Mouse (Mus musculus): Measurements from ENCODE around the gene Fam167b.

The Fam167b gene

DNA sequence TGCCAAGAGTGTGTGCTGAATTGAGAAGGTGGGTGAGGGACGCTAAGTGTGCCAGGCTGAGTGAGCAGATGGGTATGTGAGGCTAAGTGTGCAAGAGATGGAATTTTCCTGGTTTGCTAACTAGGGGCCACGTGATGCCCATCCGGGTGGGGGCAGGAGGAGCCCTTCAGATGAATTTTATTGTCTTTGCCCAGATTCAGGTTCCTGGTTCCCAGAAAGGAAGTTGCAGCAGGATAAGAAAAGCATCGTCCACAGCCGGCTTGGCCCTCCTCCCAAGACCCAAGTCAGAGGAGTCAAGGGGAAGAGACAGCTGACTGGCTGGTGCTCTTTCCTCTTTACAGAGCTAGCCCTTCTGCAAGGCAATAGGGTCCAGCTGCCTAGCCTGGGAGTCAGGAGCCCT lies at the start of gene Fam167b:
Gene Fam167b (minus strand): TSS at position 84 of the 400 bp plus-strand sequence.
- DNase-seq (ENCODE audit: extremely low read depth, low read depth): no peak

DNA sequence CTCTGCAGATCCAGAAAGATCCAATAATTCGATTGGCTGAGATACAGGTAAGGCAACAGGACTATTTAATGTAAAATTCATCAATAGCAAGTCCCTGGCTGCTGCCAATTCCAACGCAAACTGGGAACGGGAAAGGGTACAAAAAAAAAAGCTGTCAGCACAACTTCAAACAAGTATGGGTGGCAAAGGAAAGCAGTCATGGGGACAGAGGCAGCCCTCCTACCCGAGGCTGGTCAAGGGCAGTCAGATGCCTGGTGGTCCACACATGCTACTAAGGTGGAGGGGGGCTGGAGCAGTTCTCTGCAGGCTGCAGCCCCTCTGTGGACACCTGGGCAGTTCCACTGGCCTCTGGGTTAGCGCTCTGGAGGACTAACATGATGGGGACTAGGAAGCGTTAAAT lies 47.7 kb upstream of the Fam167b start:
- no peak for DNase-seq (ENCODE audit: extremely low read depth, low read depth)

DNA sequence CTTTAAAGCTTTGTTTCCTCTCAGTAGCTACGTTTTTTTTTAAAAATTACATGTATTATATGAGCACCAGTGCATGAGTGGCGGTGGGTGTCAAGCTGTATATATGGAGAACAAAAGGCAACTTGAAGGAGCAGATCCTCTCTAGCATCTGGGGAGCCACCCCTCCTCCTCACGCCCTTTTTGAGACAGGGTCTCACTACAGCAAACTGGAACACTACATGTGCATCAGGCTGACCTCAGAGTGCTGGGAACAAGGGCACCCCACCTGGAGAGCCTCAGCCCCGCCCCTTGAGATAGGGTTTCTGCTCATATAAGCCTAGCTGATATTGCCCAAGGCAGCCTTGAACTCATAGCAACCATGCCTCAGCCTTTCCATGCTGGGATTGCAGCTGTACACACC lies 47.1 kb upstream of the Fam167b start:
- DNase-seq (ENCODE audit: extremely low read depth, low read depth): peak; percentile 12

DNA sequence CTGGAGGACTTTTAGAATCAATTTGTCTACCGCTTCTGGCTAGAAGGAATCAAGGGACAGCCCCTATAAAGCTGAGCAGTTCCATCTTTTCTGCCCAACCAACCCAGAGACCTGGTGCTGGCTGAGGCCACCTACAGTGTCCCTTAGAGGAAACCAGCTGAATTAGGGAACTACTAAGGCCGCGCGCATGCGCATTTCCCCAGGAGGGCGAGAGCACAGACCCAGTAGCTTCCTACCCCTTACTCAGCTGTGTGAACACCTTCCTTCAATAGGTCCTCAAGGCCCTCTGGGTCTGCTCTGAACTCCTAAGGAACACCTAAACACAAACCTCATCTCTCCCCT lies 46.7 kb upstream of the Fam167b start:
- peak; percentile 56 for DNase-seq (ENCODE audit: extremely low read depth, low read depth)

DNA sequence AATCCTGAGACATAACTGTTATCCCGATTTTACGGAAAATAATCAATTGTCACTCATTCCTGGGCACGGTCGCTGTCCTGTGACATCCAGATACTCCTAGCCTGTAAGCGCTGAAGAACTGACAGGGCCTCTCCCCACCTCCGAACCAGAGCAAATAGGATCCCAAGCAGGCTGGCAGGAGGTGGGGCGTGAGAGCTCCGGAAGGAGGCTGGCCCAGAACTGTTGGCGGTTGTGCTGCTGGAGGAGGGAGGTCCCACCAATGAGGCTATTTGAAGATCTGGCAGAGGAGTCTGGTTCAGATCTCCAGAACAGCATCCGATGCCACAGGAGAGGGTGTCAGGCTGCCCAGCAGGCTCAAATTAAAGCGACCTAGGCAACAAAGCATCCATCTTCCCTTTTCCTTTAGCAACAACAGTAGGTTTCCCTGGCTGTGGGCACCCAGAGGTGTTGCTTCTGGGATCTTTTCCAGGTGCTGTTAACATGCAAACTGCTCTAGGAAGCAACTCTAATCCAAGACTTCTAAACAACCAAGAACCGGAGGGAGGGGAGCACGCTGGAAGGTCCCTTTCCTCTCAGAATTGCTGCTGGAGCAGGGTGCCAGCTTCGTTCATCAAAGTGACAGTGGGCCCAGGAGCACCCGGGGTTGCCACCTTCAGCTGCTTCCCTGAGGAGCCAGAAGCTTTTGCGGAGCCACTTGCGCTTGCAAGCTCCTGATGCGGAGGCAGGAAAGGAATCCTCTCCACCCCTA lies 46.1 kb upstream of the Fam167b start:
- peak; percentile 91 for DNase-seq (ENCODE audit: extremely low read depth, low read depth)

DNA sequence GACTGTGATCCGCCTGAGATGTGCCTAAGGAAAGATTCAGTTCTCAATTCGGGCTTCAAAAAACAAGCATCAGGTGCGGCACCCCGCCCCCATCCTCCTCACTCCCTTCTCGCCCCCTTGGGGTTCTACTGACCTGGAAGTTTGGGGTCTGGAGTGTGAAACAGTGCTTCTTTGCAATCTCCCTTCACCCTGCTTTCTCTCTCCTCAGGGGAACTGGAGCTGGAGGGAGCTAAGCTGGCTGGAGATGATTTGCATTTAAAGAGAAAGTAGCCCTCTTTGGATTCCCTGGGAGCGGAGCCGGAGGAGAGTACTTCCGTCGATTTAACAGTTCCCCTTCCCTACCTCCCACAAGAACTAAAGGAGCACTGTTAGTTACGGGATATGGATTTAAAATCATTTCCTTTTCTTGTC lies 45.3 kb upstream of the Fam167b start, which contains the start of gene Ccdc28b:
Gene Ccdc28b (minus strand): TSS at position 267 of the 411 bp plus-strand sequence.
- peak; percentile 53 for DNase-seq (ENCODE audit: extremely low read depth, low read depth)

DNA sequence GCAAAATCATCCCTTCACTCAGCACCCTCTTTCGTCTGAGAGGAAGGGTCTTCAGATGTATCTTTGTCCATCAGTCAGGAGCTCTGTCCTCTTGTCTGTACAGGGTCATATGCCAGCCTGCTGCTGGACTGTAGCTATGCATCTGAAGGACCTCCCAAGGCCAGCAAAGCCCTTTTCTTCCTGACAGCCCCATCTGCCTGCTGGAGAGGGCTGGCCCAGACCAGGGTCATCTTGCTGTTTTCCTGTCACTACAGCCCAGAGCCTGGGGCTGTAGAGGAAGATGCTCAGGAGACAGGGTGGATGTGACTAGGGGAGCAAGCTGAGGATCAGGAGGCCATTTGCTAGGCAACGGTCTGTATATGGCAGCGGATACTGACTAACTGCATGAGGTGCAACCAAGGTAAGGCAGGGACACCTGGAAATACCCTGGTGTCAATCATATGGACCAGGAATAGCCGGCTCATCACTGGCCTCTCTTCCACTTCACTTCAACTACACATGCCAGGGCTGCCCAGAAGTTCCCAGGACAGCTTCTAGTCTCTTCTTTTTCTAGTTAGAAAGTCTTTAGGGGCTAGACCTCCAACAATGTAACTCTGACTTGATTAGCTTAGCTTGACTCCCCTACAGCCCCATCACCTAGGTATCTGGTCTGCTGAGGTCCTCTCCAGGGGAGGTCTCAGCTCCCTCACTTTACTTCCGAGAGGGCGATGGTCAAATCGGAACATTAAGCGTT lies 44.6 kb upstream of the Fam167b start:
- DNase-seq (ENCODE audit: extremely low read depth, low read depth): no peak

DNA sequence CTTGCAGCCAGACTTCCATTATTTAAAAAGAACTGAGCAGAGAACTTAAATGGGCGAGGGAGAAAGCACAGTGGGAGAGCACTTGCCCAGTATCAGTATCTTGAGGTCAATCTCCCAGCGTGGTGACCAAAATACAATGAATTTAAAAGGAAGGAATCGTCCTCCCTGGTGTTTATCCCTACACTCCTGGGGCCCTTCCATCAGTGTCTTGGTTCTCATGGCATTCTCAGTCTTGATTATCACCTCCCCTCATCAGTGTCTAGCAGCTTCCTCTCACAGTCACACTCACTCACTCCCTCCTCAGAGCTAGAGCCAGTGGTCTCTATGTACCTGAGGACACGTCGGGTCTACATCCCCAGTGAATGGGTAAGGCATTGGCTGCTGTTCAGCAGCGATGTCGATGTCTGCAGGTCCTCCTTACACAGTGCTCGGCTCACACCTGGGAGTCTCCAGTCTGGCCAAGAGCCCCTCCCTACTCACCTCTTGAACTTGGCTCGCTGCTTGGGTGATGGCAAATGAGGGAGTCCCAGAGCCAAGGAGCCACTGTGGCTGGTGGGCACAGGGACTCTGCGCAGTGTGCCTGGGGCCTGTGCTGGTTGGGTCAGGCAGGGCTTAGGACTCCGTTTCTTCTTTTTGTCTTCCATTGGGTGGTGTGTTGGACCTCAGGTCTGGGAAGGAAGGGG lies 43.9 kb upstream of the Fam167b start:
- DNase-seq (ENCODE audit: extremely low read depth, low read depth): no peak

DNA sequence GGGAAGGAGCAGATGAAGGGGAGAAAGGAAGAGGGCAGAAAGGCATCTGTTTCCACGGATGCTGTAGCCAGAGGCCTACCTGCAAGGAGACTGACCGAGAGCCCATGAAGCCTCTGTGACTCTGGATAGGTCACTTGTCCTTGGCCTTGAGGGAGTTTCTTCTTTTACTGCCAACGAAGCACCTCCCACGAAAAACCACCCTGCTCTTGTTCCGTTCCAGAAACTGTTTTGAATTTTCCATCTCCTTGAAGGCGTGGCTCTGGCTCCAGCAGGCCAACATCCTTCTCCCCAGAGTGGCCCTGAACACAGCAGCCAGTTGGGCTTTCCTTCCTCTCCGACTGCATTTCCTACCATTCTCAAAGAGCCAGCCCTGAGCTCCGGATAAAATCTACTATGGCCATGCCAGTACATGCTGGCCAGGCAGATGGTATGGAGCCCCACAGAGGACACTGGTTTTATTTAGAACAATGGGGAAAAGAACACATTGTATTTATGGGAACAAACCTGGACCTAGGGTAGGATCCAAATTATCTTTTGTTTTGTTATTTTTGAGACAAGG lies 43.0 kb upstream of the Fam167b start:
- no peak for DNase-seq (ENCODE audit: extremely low read depth, low read depth)

DNA sequence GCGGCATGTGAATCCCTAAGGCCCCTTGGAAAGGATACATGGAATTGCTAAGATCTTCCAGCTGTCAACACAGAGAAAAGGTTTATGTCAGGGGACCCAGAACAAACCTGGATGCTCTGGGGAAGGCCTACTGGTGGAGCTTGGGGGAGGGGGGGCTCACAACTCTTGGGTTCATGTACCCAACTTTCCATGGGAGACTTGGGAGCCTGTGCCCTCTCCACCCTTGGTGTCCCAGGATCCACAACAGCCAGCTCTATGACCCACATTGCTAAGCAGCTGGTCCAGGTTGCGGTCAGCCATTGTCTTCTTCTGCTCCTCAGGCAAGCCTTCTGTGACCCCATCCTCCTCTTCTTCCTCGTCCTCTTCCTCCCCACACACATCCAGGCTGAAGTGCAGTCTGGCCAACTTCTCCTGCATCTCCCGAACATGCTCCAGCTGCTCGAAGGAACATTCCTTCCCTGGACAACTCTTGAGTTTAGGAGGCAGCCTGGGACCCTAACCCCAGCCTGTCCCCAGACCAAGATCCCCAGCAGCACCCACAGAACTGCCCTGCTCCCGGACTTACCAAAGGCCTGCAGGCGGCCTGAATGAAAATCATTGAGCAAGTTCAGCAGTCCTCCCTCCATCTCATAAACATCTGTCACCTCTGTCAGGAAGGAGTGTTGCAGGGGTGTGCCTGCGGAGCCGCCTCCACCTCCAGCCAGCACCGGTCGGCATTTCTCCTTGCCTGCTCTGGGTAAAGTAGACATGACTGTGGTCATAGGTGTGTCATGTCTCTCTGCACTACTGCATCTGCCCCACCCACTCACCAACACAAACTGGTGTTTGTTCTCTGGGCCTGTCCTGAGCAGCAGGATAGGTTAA lies 42.3 kb upstream of the Fam167b start:
- DNase-seq (ENCODE audit: extremely low read depth, low read depth): no peak

DNA sequence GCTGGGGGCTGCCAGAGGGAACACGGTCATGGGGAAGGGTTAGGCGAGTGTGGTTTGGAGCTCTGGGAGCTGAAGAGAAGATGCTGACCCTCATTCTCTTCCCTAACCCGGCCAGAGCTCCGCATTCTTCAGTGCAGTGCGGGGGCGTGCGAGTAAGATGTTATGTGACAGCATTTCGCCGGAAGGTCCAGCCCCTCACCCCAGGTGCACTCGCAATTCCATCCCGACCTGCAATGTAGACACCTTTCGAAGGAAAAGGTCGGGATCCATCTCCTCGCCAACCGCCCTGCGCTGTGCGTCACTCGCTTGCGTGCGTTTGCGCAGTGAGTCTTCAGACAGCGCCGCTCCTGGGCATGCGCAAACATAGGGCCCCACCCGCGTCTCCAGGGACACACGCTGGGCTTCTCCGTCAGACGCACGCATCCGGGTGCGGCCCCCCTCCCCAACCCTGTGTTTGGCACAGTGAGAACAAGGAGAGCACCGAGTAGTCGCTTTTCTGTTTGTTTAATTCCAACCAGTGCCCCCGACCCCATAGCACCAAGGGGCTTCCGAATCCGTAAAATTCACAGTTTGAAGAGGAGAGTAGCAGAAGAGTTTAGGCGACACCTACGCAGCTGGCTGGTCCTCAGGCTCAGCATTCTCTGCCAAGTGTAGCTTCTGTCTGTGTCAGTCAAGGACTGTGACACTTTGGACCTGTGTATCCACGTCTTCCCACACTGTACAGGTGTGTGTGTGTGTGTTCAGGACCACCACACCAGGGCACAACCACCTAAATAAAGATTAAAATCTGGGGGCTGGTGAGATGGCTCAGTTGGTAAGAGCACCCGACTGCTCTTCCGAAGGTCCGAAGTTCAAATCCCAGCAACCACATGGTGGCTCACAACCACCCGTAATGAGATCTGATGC lies 40.7 kb upstream of the Fam167b start, which contains the start of gene Iqcc:
Gene Iqcc (minus strand): TSS at position 314 of the 906 bp plus-strand sequence.
- DNase-seq (ENCODE audit: extremely low read depth, low read depth): peak; percentile 81

DNA sequence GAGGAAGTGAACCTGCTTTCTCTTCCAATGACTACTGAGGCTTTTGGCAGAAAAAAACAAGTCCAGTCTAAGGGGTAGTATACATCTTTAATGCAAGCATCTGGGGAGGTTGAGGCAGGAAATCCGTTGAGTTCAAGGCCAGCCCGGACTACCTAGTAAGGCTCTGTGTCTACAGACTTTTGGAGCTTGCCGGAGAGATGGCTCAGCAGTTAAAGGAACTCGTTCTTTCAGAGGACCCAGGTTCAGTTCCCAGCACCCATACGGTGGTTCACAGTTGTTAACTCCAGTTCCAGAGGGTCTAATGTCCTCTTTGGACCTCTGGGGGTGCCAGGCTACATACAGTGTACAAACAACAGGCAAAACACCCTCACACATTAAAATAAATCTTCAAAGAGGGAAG lies 39.7 kb upstream of the Fam167b start:
- no peak for DNase-seq (ENCODE audit: extremely low read depth, low read depth)

DNA sequence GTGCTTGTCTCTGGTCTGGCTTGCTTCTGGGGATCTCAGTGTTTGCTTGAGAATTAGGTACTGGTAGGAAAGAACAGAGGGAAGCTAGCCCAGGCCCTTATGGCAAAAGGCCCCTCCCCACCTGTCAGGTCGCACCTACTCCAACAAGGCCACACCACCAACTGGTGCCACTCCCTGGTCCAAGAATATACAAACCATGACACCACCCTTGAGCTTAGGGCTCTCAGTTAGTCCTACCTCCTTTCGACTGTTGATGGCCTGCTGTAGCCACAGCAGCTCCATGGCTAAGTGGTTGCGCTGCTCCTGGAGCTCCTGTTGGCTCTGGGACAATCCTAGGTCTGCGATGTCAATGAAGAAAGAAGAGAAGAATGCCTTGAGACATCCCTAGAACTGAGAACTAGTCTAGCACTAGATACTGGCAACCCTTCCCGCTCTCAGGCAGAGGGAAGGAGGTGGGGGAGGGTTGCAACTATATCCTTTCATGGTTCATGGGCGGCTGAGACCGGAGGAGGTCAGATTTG lies 38.8 kb upstream of the Fam167b start:
- DNase-seq (ENCODE audit: extremely low read depth, low read depth): no peak

DNA sequence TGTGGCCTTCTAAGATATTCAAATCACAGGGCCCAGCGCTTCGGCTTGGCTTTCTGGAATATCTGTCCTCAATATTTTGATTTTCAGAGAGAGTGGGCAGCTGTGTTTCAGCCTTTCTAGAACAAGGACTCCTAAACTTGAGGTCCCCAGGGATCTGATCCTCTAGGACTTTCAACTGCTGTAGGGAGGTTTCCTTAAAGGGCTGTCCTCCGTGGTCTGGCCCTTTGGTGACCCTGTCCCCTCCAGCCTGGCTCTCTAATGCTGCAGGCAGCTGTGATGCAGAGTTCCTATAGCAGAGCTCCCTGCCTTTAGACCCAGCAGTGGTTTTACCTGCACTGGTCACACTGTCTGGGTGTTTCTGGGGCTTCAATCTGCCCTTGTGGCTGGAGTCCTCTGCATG lies 38.3 kb upstream of the Fam167b start:
- no peak for DNase-seq (ENCODE audit: extremely low read depth, low read depth)

DNA sequence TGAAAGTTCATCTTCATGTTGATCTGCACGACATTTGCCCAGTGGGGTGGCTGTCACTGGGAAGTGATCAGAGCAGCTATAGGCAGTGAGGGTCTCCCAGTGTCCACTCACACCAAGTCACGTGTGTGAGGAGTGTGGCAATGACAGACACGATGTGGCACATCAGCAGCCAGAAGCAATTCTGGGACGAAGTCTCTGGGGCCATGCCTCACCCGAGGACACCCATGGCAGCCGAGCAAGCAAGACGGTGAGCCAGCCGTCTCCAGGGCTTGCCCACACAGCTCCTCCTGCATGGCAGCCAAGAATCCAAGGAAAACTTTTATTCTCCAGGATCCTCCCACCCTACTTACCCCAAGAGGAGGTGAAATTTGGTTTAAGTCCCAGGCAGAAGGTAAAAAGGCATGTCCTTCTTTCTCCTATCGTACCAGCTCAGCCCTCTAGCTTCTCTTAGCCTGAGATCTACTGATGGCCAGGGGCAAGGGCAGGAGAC lies 37.5 kb upstream of the Fam167b start:
- no peak for DNase-seq (ENCODE audit: extremely low read depth, low read depth)

DNA sequence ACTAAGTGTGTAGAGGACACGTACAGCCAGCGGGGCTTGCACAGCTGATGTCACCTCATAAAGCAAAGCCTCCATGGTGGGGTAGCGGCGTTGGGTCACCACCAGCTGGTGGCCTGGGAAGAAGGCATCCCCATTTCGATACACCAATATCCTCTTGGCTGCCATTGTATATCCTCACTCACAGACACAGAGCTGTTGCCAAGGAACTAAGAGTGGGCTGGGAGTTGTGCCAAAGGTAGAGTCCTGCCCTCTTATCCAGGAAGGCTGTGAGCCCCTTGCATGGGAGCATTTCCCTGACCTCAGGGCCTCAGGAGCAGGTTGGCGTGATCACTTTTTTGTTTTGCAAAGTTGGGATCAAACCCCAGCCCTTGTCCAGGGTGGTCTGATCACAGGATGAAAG lies 35.7 kb upstream of the Fam167b start, which contains the start of gene Dcdc2b:
Gene Dcdc2b (minus strand): TSS at position 165 of the 400 bp plus-strand sequence.
- no peak for DNase-seq (ENCODE audit: extremely low read depth, low read depth)

DNA sequence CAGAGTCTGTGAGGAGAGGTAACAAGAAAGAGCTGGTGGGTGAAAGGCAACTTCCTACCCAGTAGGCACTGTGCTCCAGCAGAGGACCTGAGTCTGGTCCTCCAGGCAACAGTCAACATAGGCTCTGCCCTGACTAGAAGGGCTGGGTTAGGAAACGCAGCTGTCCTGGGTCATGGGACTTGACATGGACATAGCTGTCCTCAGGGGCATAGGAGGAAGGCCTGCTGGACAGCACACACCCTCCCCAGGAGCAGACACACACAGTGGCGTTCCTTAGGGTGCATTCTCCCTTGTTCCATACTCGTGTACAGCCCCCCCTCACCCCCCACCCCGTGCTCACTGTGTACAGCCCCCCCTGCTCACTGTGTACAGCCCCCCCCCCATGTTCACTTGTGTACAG lies 32.1 kb upstream of the Fam167b start:
- DNase-seq (ENCODE audit: extremely low read depth, low read depth): no peak

DNA sequence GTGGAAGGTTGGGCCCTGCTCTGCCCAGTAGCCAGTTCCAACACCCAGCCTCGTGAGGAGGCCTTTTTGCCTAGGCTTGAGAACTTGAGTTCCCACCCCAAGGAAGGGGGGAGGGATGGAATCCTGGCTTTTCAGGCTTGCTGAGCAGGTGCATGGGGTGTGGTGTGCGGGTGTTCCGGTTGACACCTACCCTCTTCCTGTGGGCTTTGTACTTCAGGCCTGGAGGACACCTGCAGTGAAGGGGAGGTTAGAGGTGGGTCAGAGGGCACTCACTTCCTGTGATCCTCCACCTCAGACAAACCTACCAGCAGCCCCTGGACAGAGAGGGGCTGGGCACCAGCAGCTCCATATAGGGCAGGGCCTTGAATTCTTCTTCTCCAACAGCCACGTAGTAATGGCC lies 31.7 kb upstream of the Fam167b start:
- DNase-seq (ENCODE audit: extremely low read depth, low read depth): no peak

DNA sequence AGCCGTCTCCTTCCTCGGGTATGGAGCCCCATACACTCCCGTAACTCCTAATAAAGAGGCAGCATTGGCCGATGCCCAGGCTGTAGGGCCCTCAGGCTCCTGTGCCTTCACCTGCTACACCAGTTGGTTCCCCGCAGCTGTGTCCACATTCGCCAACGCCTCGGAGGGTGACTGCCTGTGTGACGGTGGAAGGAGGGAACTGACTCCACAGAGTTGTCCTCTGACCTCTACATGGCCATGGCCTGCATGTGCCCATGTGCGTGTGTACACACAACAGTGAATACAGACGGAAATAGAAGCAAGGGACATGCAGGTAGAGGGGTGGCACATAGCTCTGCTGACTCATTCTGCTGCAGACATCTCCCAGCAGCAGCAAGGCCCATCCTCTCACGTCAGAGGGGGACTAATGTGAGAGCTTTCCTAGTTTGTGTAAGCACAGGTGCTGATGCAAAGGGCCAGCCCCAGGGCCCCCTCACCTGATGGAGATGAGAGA lies 30.8 kb upstream of the Fam167b start:
- no peak for DNase-seq (ENCODE audit: extremely low read depth, low read depth)

All from MEL-GATA-1-ER (cell line).